Mouse (Mus musculus) R1 (cell line): ENCODE results near the gene Trappc2l.
A peak's percentile ranks its signal among the peaks of the same experiment; 100 is the strongest.

Experiments used
- DNase-seq: peaks from one replicate; pipeline ENCODE4 v3.0.0-alpha.2; 2018; ENCODE audit warnings: low read depth, low spot score

Trappc2l gene

GRCm38 (mm10) chr8:122656056-122656999, 44.9 kb downstream of the Trappc2l start:
- DNase-seq: no peak

DNA sequence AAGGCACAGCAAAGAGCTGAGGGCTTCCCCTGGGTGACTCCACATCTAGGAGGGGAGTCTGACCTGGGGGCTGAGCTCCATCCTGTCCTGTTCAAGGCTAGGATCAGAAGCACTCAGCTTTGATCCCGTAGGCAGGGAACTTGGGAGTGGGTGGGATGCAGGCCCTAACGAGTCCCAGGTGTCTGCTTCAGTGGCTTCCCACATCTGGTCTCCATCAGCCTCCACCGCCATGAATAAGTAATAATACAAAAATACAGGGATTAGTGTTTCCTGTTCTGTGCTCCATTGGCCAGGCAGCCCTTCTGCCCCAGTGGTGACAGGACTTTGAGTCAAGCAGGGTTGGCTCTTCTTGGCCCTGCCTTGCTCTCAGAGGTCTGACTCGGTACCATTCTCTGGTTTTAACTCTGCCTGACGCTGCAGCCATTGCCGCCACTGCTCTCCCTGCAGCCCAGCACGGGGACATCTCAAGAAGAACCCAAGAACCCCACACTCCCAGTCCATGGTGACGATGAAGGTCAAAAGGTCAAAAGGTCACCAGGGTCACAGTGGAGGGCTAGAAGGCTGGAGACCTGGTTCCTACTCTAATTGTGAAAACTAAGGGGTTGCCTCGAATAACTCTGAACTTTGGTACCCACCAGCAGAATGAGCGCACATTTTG, 46.8 kb downstream of the Trappc2l start:
- no peak for DNase-seq

DNA sequence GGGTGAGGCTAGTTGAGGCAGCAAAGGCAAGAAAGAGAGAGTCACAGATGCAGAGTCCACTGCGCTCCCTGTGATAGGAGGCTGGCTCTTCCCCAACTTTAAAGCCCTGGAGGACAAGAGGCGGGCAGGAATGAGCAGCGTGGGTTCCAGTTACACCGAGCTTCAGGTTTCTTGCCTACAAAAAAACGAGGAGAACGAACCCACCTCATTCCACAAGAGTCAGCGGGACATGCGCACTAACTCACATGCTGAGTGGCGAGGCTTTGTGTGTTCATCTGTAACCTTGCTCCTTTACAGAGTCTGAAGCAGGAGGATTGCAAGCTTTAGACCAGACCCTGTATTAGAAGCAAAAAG, 47.3 kb downstream of the Trappc2l start:
- no peak for DNase-seq

GRCm38 (mm10) chr8:122660022-122660421, 48.6 kb downstream of the Trappc2l start:
- DNase-seq: peak; percentile 52

GRCm38 (mm10) chr8:122661138-122661537, 49.7 kb downstream of the Trappc2l start:
- DNase-seq: no peak

DNA sequence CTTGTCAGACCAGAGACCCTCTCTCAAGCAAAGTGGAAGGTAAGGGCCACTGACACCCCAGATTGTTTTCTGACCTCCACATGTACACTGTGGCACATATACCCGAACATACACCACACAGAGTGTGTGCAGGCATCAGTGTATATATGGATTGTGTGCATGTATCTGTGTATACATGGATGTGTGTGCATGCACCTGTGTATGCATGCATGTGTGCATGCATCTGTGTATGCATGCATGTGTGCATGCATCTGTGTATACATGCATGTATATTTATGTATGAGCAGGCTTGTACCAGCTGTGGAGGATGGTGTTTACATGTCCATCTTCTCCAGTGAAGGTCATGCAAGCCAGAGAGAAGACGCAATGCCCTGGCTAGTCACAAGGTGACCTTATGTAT, 50.5 kb downstream of the Trappc2l start:
- no peak for DNase-seq

GRCm38 (mm10) chr8:122663106-122663505, 51.7 kb downstream of the Trappc2l start:
- no peak for DNase-seq

DNA sequence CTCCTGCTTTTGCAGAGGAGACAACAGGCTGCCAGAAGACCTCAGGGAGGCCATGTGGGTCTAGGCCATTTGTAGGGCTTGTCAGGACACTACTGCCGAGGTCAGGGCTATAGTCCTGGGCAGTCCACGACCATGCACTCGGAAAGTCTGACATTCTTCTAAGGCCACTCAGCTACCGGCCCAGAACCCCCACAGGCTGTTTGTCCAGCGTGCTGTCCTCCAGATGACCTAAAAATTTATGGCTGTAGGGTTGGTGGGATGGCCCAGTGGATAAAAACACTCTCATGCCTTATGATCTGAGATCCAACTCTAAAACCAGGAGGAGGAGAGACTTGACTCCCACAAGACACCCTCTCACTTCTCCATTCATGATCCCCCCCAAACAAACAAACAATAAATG, 52.2 kb downstream of the Trappc2l start:
- DNase-seq: no peak

DNA sequence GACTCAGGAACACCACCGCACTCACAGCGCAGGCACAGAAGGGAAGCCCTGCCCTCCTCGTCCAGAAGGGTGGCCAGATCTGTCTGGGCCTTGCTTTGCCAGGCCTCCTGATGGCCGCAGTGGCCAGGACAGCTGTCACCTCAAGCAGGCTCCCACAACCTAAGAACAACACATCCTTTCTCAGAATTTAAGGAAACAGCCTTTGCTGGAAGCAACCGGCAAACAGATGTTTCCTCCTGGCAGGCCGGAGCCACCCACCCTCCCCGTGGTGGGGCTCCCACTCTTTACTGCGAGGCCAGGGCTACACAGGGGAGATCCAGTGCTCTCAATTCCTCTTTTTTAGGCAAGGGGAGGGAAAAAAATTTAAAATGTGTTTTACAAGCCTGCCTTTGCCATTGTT, 53.8 kb downstream of the Trappc2l start:
- DNase-seq: no peak

DNA sequence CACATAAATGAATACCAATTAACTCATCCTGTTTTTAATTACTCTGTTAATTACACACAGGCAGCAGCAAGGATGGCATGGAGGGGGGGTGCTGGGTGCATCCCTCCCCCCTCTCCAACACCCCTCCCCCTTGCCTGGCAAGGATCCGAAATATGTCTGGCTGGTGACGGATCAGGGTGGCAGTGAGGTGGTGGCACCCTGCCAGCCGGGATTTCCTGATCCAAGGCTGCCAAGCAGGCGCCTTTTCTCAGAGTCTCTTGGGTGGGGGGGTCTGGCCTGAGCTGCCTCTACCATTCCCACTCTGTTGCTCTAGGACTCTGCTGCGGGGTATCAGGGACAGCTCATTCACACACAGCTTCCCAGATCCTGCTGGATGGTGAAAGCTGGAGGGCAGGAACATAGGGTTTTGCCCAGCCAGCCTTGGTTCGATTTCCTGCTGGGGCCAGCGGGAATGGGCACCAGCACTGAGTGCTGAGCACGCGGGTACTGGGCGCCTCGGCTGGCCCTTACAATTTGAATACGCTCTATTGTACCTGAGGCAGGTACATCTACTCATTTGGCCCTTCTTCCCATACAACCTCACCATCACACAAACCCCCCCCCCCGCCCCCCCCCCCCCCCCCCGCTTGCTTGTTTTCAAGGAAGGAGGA, 54.4 kb downstream of the Trappc2l start:
- no peak for DNase-seq
